Mouse (Mus musculus): ENCODE measurements around the gene Cyp2c39. TPM values are rescaled to one million over a fixed set of nuclear protein-coding genes. Genes with fewer than 3 reads are reported as not detected.

The Cyp2c39 gene
- total RNA-seq, 1 experiment: not detected

DNA sequence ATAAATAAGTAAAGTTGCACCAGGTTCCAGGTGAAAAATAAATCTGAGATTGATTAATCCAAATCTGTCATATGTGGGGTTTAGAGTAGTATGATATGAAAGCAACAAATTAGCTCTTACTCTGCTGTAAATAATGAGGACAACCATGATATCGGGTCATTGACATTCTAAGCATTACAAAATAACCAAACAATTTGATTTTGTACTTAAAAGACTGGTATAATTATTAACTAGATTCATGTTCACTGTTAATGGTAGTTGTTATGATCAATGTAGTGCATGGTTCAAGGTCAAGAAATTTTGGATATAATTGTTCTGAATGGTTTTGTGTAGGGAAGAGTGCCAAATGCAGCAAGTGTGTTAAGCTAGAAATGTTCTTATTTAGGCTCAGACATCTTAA, 1.1 kb upstream of the Cyp2c39 start:
- Histone ChIP-seq H3K36me3 (ENCODE audit: control insufficient read depth, insufficient read depth, low read length, poor library complexity, severe bottlenecking) (no peaks in the 10 kb centered on the region), H3K4me3 (ENCODE audit: insufficient read depth in 1 of 2, low read depth in 1 of 2, low read length in 2 of 2, poor library complexity in 1 of 2, severe bottlenecking in 1 of 2) (no peak overlapping the region), H3K4me1 (ENCODE audit: control insufficient read depth in 2 of 2, insufficient read depth in 2 of 2, low read length in 2 of 2, poor library complexity in 1 of 2) (no peaks in the 10 kb centered on the region), H3K9me3 (ENCODE audit: control insufficient read depth, insufficient read depth, low read depth, low read length) (no peaks in the 10 kb centered on the region), H3K9ac (ENCODE audit: insufficient read depth, low read depth, low read length, poor library complexity, severe bottlenecking) (no peak overlapping the region), H3K27ac (ENCODE audit: insufficient read depth, low read depth, low read length, poor library complexity, severe bottlenecking) (no peak overlapping the region)
- in situ Hi-C loops (cut with MboI; ENCODE audit: low sequenced_read_pairs in 2 of 2, unreplicated experiment in 2 of 2): no loop called here
- DNase-seq (ENCODE audit: low read depth, low spot score): no peak
- TF ChIP-seq HCFC1 (IDR thresholded peaks at IDR 0.05; ENCODE audit: borderline replicate concordance, insufficient read depth, low read length) (no peak), MAFK (IDR thresholded peaks at IDR 0.05; ENCODE audit: insufficient read depth, low read depth, low read length) (no peak), ZNF384 (IDR thresholded peaks at IDR 0.05; ENCODE audit: low read depth, low read length) (no peak), CHD2 (IDR thresholded peaks at IDR 0.05; ENCODE audit: low read depth, low read length) (no peak), ZC3H11A (IDR thresholded peaks at IDR 0.05; ENCODE audit: borderline replicate concordance, low read depth, low read length) (no peak)

Other genes starting within 250 kb of the Cyp2c39 start
- 0.11 TPM in 1 of 2 replicates, not detected in the other for gene Cyp2c29, start 241.5 kb upstream of the Cyp2c39 start, total RNA-seq (2012; rRNA removed)
- gene Cyp2c38, start 47.8 kb upstream of the Cyp2c39 start, total RNA-seq (2012; rRNA removed): not detected in 2 replicates
- gene Cyp2c67, start 138.2 kb downstream of the Cyp2c39 start, total RNA-seq (2012; rRNA removed): not detected in 2 replicates
- gene Cyp2c68, start 230.2 kb downstream of the Cyp2c39 start, total RNA-seq (2012; rRNA removed): not detected in 2 replicates

Measured in ES-E14 (cell line).